Mouse (Mus musculus) lung, postnatal 0 days (tissue): ENCODE results near the gene Hoxb5. TPM values are rescaled to one million over a fixed set of nuclear protein-coding genes. Genes with fewer than 3 reads are reported as not detected.

Source experiments
- ATAC-seq: fragments of 200-750 bp; cut with Nextera tagmentation; 2 replicates; pipeline ENCODE4 v1.8.0; 2017; ENCODE audit warnings: moderate library complexity
- DNase-seq: peaks from one replicate; pipeline ENCODE4 v3.0.0-alpha.2; 2016; ENCODE audit warnings: low spot score
- H3K27ac ChIP-seq: fragments of 300-500 bp; sonication (generic); 2 replicates; pipeline ENCODE4 v1.5.1; 2014; ENCODE audit warnings: antibody characterized with exemption, mild to moderate bottlenecking, low read length, mixed read lengths
- H3K27me3 ChIP-seq: fragments of 300-500 bp; sonication (generic); replicated peaks from 2 replicates; pipeline ENCODE4 v1.6.1; 2014; ENCODE audit warnings: low read length, mixed read lengths; ENCODE audit not compliant: insufficient read depth
- H3K36me3 ChIP-seq: fragments of 300-500 bp; sonication (generic); 2 replicates; pipeline ENCODE4 v1.6.1; 2014; ENCODE audit warnings: low read length, mixed read lengths; ENCODE audit not compliant: insufficient read depth
- H3K4me1 ChIP-seq: fragments of 300-500 bp; sonication (generic); 2 replicates; pipeline ENCODE4 v1.6.1; 2014; ENCODE audit warnings: antibody characterized with exemption, low read depth, low read length, mixed read lengths; ENCODE audit not compliant: insufficient read depth
- H3K4me2 ChIP-seq: fragments of 300-500 bp; sonication (generic); replicated peaks from 2 replicates; pipeline ENCODE4 v1.6.1; 2014; ENCODE audit warnings: low read depth, mild to moderate bottlenecking, low read length, moderate library complexity, mixed read lengths
- H3K4me3 ChIP-seq: fragments of 300-500 bp; sonication (generic); 2 replicates; pipeline ENCODE4 v1.5.1; 2014; ENCODE audit warnings: low read depth, low read length
- H3K9ac ChIP-seq: fragments of 300-500 bp; sonication (generic); replicated peaks from 2 replicates; pipeline ENCODE4 v1.6.1; 2014; ENCODE audit warnings: low read depth, mild to moderate bottlenecking
- H3K9me3 ChIP-seq: fragments of 300-500 bp; sonication (generic); 2 replicates; pipeline ENCODE4 v1.6.1; 2016; ENCODE audit warnings: low read length, mixed read lengths
- CTCF ChIP-seq: IDR thresholded peaks from 2 replicates; pipeline ENCODE4 v1.5.1; 2016; ENCODE audit warnings: antibody characterized with exemption, mild to moderate bottlenecking
- EP300 ChIP-seq: IDR thresholded peaks from 2 replicates; pipeline ENCODE4 v1.6.1; 2016; ENCODE audit warnings: antibody characterized with exemption, mild to moderate bottlenecking, control low read depth
- WGBS: fragments of 180-500 bp; shearing (Covaris S2); extraction: QIAGEN DNeasy Blood & Tissue Kit; methylation state at CpG from one replicate; pipeline ENCODE4 v1.1.7; 2014; 5-methylcytosine and 5-hydroxymethylcytosine counted together
- polyA plus RNA-seq: library from polyadenylated mRNA; unstranded; fragments of >200 nt; fragmentation: Nextera tagmentation; extraction: Ambion mirVana; gene quantifications from 2 replicates; pipeline ENCODE4 v1.2.1, GENCODE M21; 2015

The Hoxb5 gene
- polyA plus RNA-seq, 1 experiment from 2014 or later: 16.8 TPM

DNA sequence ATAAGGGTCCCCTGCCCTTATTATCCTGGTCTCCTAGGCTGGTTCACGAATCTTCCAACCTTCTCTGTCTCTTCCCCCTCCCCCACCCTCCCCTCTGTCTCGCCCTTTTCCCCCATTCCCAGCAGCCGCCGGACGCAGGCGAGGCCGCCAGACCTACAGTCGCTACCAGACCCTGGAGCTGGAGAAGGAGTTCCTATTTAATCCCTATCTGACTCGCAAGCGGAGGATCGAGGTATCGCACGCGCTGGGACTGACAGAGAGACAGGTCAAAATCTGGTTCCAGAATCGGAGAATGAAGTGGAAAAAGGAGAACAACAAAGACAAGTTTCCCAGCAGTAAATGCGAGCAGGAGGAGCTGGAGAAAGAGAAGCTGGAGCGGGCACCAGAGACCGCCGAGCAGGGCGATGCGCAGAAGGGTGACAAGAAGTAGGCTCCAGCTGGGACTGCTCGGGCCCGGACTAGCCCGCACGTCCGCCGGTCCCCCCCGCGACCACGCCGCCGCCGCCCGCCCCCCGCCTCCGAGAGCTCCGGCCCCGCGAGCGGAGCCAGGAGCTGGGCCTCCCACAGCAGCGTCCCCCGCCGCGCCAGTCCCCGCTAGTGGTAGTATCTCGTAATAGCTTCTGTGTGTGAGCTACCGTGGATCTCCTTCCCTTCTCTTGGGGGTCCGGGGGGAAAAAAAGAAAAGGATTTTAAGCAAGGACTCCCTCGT is 18.9 kb upstream of the Hoxb5 start:
- peak; percentile 79 for DNase-seq
- under 1% methylated on average over 44 of the region's 49 CpGs for WGBS
- H3K27ac ChIP-seq: peak overlapping the region; percentile 40
- peak overlapping the region; percentile 47 for H3K4me3 ChIP-seq
- no peaks in the 10 kb centered on the region for H3K36me3 ChIP-seq
- ATAC-seq: peak; percentile 69
- H3K27me3 ChIP-seq: peaks cover 57% of the 10 kb centered on the region
- H3K4me2 ChIP-seq: peak overlapping the region; percentile 70
- no peaks in the 10 kb centered on the region for H3K4me1 ChIP-seq
- H3K9me3 ChIP-seq: no peaks in the 10 kb centered on the region
- no peak for TF ChIP-seq EP300
- peak; percentile 49 for TF ChIP-seq CTCF
- peak overlapping the region; percentile 41; the same call in 1 of the 2 replicates for H3K9ac ChIP-seq

DNA sequence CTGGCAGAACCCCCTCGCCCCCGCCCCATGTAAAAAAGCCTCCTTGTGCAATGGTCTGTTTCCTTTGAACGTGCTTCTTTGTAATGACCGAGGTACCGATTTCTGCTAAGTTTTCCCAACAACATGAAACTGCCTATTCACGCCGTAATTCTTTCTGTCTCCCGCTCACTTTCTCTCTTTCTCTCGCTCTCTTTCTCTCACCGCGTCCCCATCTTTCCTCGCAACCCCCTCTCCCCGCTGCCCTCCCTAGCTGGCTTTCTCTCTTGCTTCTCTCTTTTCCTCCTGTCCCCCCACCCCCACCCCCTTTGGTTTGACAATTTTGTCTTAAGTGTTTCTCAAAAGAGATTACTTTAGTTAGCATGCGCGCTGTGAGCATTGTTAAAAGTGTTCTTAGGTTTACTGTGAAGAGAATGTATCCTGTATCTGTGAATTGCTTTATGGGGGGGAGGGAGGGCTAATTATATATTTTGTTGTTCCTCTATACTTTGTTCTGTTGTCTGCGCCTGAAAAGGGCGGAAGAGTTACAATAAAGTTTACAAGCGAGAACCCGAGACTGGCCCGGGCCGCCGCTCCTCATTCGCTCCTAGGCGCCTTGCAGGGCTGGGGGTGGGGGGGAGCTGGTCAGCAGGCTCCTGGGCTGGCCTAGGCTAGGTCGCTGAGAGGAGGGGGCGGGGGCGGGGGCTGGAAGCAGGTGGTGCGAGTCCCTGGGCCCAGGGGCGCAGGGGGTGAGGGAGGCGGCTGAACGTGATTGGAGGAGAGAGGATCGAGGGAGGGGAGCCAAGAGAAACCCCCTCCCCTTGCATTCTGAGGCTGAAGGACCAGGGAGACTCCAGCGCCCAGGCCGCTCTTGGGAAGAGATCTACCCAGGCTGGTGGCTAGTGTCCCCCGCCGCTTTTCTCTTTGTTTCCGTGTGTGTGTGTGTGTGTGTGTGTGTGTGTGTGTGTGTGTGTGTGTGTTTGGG is 18.1 kb upstream of the Hoxb5 start:
- DNase-seq: peak; percentile 26
- Histone ChIP-seq H3K36me3 (no peaks in the 10 kb centered on the region), H3K4me1 (no peaks in the 10 kb centered on the region), H3K9ac (0 out of 2 replicates have a peak overlapping the region, but pooled peaks have one; percentile 19), H3K4me2 (peak overlapping the region; percentile 70), H3K27ac (peak overlapping the region; percentile 40; the same call in 1 of the 2 replicates), H3K4me3 (peak overlapping the region; percentile 47), H3K9me3 (no peaks in the 10 kb centered on the region), H3K27me3 (peaks cover 52% of the 10 kb centered on the region)
- under 1% methylated on average over 33 of the region's 37 CpGs for WGBS
- ATAC-seq: peak; percentile 30
- no peak for TF ChIP-seq CTCF
- TF ChIP-seq EP300: no peak

DNA sequence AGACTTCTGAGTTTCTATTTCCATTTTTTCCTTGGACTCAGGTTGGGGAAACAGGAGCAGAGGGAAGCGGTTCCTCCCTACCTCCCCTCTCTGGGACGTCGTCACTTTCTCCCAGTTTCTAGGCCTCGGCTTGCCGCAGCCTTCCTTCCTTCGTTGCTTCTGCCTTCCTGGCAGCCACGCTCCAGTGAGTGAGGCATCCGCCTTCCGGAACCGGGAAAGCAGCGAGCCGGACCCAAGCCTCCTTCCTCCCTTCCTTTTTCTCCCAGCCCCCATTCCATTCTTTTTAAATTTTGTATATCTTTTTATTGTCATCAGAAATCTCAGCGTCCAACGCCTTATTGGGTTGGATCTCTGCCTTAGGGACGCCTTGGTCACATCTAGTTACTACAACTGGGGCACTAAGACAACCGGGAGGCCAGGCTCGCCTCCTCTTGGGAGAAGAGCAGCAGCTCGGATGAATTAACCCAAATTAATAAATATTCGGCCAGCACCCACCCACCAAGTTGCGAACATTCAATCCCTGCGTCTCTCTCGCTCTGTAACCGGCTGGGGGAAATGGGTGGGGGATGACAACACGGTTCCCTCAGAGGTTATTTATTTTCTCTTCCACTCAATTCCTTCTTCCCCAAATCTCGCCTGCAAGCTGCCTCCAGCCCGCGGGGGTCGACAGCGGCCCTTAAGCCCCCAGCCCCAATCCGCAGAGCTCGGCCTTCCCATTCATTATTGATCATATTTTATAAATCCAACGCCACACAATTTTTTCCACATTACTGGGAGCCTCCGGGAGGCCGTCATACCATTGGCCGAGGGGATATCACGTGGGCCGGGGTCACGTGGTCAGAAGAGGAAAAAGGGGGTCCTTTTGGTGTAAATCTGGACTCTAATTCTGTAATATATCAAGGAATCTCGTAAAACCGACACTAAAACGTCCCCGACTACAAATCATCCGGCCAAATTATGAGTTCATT is 17.1 kb upstream of the Hoxb5 start, which contains the start of gene Hoxb7:
TSS of gene Hoxb7 (plus strand) at position 853 of the 968 bp plus-strand sequence.
- WGBS: 2% methylated on average over 43 of the region's 43 CpGs
- no peaks in the 10 kb centered on the region for H3K36me3 ChIP-seq
- H3K27ac ChIP-seq: peak within 1 kb of the TSS; percentile 28; the same call in 1 of the 2 replicates
- peaks cover 45% of the 10 kb centered on the region for H3K27me3 ChIP-seq
- H3K9ac ChIP-seq: no peak within 1 kb of the TSS; the same call in 1 of the 2 replicates
- no peaks in the 10 kb centered on the region for H3K4me1 ChIP-seq
- no peak for TF ChIP-seq CTCF
- no peak for TF ChIP-seq EP300
- ATAC-seq (0 out of 2 replicates have a peak, but pooled peaks have one; percentile 27), DNase-seq (peak; percentile 43)
- peak within 1 kb of the TSS; percentile 47 for H3K4me3 ChIP-seq
- peak within 1 kb of the TSS; percentile 70 for H3K4me2 ChIP-seq
- no peaks in the 10 kb centered on the region for H3K9me3 ChIP-seq

DNA sequence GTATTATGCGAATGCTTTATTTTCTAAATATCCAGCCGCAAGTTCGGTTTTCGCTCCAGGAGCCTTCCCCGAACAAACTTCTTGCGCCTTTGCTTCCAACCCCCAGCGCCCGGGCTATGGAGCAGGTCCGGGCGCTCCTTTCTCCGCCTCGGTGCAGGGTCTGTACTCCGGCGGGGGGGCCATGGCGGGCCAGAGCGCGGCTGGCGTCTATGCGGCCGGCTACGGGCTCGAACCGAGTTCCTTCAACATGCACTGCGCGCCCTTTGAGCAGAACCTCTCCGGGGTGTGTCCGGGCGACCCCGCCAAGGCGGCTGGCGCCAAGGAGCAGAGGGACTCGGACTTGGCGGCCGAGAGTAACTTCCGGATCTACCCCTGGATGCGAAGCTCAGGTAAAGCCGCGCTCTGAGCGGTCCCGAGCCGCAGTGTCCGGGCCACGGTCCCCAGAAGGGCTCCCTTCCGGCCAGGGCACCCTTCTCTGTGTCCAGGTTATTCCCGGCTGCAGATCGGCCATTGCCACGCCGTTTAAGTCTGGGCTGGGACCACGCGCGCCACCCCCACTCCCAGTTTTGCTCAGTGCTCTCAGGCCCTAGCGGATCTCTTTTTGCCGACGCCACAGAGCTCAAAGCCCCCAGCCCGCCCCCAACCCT is 16.3 kb upstream of the Hoxb5 start:
- Histone ChIP-seq H3K27me3 (peaks cover 46% of the 10 kb centered on the region), H3K4me3 (peak overlapping the region; percentile 47), H3K4me1 (no peaks in the 10 kb centered on the region), H3K9me3 (no peaks in the 10 kb centered on the region), H3K36me3 (no peaks in the 10 kb centered on the region), H3K9ac (no peak overlapping the region; the same call in 1 of the 2 replicates), H3K4me2 (peak overlapping the region; percentile 70), H3K27ac (no peak overlapping the region)
- TF ChIP-seq CTCF: no peak
- TF ChIP-seq EP300: no peak
- 1% methylated on average over 55 of the region's 55 CpGs for WGBS
- DNase-seq: no peak
- no peak for ATAC-seq

DNA sequence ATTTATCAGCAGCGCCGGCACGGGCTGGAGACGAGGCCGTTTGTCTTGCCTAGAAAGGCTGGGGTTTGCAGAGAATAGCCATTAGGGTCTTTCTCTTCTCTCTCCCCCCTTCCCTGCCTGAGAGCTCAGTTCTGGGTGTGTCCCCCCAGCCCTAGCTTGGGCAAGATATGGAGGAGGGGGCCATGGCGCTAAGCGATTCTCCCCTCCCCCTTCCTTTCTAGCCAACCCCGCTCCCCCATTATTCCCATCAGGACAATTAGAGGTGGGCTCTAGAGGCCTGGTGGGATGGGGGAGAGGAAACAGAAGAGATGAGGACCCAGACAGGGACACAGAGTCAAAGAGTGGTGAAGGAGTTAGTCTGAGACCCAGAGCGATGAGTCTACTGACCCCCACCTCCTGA is 15.7 kb upstream of the Hoxb5 start:
- 9% methylated on average over 9 of the region's 9 CpGs for WGBS
- H3K9me3 ChIP-seq: no peaks in the 10 kb centered on the region
- H3K36me3 ChIP-seq: no peaks in the 10 kb centered on the region
- peak overlapping the region; percentile 47; the same call in 1 of the 2 replicates for H3K4me3 ChIP-seq
- no peak overlapping the region for H3K9ac ChIP-seq
- DNase-seq: no peak
- H3K27me3 ChIP-seq: peaks cover 48% of the 10 kb centered on the region
- no peak for ATAC-seq
- TF ChIP-seq CTCF (no peak), EP300 (no peak)
- H3K4me2 ChIP-seq: peak overlapping the region; percentile 70
- no peaks in the 10 kb centered on the region for H3K4me1 ChIP-seq
- H3K27ac ChIP-seq: no peak overlapping the region
